Mouse (Mus musculus): ENCODE results near the gene Plod2. TPM values are rescaled to one million over a fixed set of nuclear protein-coding genes. Genes with fewer than 3 reads are reported as not detected.

The Plod2 gene
- total RNA-seq, 2 experiments from 2014 or later, result 1.3 to 1.4 TPM

DNA sequence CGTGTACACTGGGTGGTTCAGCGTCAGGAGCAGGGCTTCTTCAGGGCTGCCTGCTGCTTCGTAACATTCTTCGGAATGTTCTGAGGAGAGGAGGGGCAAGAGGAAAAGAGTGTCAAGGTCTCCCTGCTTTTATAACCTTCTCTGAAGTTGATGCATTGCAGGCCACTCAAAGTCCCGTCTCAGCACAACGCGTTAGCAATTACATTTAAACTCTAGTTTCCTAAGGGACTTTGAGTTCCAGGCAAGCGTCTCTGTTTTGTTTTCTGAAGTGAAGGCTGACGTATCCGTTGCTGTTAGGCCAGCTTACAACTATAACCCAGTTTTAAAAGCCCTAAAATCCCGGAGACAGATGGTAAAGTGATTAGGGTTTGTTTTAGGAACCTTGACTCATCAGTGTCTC is 55.8 kb downstream of the Plod2 start:
- no peak for ATAC-seq (replicated peaks; ENCODE audit: poor library complexity)

DNA sequence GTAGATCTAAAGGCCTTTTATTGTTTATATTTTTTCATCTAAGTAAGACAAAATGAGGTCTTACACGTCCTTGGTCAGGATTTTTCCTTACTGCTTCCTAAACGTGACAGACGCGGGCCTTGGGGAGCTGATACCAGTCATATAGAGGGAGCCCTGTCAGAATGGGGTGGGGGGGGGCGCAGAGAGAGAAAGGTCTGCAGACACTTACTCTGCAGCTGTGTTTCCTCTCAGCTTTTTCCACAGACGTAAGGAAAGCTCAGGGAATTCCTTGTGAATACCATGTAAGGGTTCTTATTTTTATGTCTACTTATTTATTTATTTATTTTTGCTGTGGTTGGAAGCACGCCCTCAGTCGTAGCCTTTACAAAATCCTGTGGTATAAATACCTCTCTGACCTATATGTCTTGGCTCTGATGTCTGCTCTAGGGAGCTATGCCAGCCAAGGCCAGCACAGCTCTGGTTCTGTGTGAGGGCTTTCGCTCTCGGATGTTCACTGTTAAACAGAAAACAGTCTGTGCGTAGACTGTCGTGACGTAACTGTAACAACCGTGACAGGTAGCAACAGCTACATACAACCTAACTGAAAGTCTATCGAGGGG is 58.0 kb downstream of the Plod2 start:
- no peak for ATAC-seq (replicated peaks; ENCODE audit: poor library complexity)

- no peak for ATAC-seq (replicated peaks; ENCODE audit: poor library complexity)
Observed at GRCm38 (mm10) chr9:92601551-92601950, 59.5 kb downstream of the Plod2 start.

GRCm38 (mm10) chr9:92603541-92603940 is 61.5 kb downstream of the Plod2 start:
- no peak for ATAC-seq (replicated peaks; ENCODE audit: poor library complexity)

- ATAC-seq (replicated peaks; ENCODE audit: poor library complexity), result peak; percentile 87
Observed at GRCm38 (mm10) chr9:92610628-92611267, 68.7 kb downstream of the Plod2 start.

DNA sequence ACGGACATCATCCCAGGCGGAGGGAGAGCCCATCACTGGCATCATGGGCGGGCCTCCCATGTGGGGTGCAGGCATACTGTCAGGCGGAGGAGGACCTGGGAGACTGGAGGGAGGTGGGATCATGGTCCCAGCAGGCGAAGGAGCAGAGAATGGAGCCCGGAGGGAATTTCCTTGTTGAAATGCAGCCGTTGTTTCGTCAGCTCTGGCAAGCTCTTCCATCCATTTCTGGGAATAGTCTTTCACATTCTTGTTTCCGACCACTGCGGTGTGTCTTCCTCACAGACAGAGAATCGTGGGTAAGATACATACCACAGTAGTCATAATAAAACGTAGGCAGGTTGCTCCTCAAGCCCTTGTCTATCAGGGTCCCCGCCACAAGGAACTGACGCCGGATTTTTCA is 70.6 kb downstream of the Plod2 start:
- no peak for ATAC-seq (replicated peaks; ENCODE audit: poor library complexity)

GRCm38 (mm10) chr9:92613206-92613605 is 71.2 kb downstream of the Plod2 start:
- no peak for ATAC-seq (replicated peaks; ENCODE audit: poor library complexity)

DNA sequence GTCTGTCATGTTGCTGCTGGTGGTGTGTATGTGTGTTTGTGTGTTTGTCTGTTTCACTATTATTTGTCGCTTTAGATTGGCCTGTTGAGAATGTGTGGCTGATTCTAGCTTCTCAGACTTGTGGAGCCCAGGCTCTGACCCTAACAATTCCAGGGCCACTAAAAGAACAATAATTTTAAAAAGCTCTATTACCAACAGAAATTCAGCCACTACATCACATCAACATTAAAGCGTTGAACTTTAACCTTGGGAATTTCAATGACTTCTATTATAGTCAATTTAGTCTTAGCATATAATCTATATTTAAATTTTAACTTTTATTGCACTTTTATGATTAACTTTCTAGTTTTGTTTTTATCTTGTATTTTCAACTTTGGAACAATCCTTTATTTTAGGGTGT is 74.4 kb downstream of the Plod2 start:
- no peak for ATAC-seq (replicated peaks; ENCODE audit: poor library complexity)

DNA sequence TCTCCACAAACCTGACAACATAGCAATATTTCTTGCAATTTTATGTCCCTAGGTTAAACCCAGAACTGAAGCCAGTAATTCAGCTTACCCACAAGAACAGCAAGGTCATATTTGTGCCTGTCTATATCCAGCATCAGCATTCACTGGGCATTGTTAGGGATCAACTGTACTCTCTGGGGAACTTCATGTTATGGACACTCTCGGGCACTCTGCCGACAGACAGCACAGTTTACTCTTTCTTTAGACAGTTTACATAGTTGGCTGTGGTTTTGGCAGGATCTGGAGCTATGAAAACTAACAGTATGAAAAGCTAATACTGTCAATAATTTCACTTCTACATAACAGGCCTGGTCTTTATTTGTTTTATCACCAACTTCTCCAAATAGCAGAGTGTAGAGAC is 75.4 kb downstream of the Plod2 start:
- ATAC-seq (replicated peaks; ENCODE audit: poor library complexity), result no peak

GRCm38 (mm10) chr9:92620088-92620487 is 78.1 kb downstream of the Plod2 start:
- ATAC-seq (replicated peaks; ENCODE audit: poor library complexity), result peak; percentile 52; the same call in 1 of the 2 replicates

- no peak for ATAC-seq (replicated peaks; ENCODE audit: poor library complexity)
Observed at GRCm38 (mm10) chr9:92621246-92621645, 79.2 kb downstream of the Plod2 start.

DNA sequence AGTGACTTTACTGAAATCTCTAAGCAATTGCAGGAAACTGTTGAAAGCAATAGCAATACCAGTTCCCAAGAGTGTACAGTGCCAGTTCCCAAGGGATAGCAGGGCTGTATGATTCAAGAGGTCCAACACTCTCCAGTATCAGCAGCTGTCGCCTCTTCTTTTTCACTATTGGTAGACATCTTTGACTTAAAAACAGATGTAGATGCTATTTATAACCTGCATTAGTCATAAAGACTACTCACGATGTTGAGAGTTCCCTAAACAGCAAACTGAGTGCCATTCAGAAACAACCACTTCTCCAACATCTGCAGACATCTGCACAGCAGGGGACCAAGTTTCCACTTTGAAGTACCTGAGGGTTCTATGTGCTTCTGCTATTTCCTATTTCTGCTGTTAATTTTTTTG is 79.9 kb downstream of the Plod2 start:
- ATAC-seq (replicated peaks; ENCODE audit: poor library complexity), result no peak

GRCm38 (mm10) chr9:92634792-92635191 is 92.8 kb downstream of the Plod2 start:
- peak; percentile 29; the same call in 1 of the 2 replicates for ATAC-seq (replicated peaks; ENCODE audit: poor library complexity)

- 0 out of 2 replicates have a peak, but pooled peaks have one; percentile 17 for ATAC-seq (replicated peaks; ENCODE audit: poor library complexity)
Observed at GRCm38 (mm10) chr9:92639200-92639897, 97.3 kb downstream of the Plod2 start.

DNA sequence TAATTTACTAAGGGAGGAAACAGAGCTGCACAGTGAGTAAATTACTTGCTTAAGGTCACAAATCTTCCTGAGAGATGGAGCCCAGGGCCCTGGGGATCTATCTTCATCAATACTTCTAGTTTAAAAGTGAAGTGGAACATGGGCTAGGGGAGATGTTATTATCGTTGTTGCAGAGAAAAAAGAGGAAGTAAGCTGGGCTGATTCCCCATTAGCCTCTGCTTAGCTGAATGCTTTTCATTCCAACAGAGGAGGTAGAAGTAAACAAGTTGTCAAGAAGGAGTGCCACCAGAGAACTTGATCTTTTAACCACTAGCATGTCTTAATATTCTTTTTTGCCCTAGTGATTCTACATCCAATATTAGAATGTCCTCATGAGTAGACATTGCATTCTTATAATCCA is 99.7 kb downstream of the Plod2 start:
- ATAC-seq (replicated peaks; ENCODE audit: poor library complexity), result peak; percentile 39; the same call in 1 of the 2 replicates

Other genes starting within 250 kb of the Plod2 start
- not detected in 2 replicates for gene 1700057G04Rik, start 232.8 kb upstream of the Plod2 start, total RNA-seq (2015)
- not detected in 2 replicates for gene 1700057G04Rik, start 232.8 kb upstream of the Plod2 start, total RNA-seq (2017)
- gene Plscr4, start 84.8 kb upstream of the Plod2 start, total RNA-seq (2015), result 0.71 and 1.6 TPM in 2 replicates
- 0.42 and 0.88 TPM in 2 replicates for gene Plscr4, start 84.8 kb upstream of the Plod2 start, total RNA-seq (2017)